Mouse (Mus musculus) small intestine, adult 2 months (tissue): ENCODE measurements around the gene Il1a.

ENCODE experiments used
- CTCF ChIP-seq: fragments of 200-500 bp; IDR thresholded peaks from 2 replicates; pipeline ENCODE4 v1.5.1; 2012; ENCODE audit warnings: low read depth, mild to moderate bottlenecking, control low read depth, inconsistent platforms, low read length, moderate library complexity, mixed read lengths; ENCODE audit not compliant: insufficient replicate concordance, insufficient read length; ENCODE audit errors: extremely low read depth
- POLR2A ChIP-seq: fragments of 200-500 bp; IDR thresholded peaks from 2 replicates; pipeline ENCODE4 v1.6.1; 2012; ENCODE audit warnings: low read depth, mild to moderate bottlenecking, control low read depth, inconsistent platforms, low read length, moderate library complexity

- no peak for TF ChIP-seq CTCF
- TF ChIP-seq POLR2A: no peak
Measured at GRCm38 (mm10) chr2:129330024-129330423, 20.3 kb upstream of the Il1a start.
